Mouse (Mus musculus): Measurements from ENCODE around the gene Rtn2.

Gene Rtn2

DNA sequence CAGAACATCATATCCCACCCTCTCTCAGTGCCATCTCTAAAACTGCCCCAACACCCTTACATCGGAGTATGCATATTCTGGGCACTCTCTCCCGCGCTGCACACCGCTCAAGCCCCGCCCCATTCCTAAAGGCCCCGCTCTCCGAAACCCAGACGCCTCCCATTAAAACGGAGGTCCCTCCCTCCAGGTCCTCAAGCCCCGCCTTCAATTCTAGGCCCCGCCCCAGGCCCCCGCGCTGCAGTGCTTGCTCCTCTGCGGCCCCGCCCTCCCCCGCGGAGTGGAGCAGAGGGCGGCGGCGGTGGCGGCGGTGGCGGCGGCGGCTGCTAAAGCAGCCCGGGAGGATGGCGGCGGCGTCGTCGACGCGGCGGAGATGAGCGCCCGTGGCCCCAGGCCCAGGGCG lies at the start of gene Rtn2:
TSS of gene Rtn2 (plus strand) at position 240 of the 400 bp plus-strand sequence.
- peak; percentile 97 for DNase-seq

DNA sequence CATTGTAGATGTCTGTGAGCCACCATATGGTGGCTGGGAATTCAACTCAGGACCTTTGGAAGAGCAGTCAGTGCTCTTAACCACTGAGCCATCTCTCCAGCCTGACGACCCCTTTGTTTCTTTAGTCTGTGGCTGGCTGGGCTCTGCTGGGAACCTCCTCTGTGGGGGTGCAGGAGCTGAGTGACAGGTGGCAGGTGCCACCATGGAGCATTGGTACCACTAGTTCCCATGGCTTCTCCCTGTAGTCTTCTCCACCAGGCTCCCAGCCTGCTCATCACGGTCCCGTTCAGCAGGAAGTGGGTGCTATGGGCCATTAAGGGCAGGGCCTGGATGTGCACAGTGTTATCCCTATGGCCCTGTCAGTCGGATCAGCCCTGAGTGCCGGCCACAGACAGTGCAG lies 47.8 kb upstream of the Rtn2 start:
- no peak for DNase-seq

DNA sequence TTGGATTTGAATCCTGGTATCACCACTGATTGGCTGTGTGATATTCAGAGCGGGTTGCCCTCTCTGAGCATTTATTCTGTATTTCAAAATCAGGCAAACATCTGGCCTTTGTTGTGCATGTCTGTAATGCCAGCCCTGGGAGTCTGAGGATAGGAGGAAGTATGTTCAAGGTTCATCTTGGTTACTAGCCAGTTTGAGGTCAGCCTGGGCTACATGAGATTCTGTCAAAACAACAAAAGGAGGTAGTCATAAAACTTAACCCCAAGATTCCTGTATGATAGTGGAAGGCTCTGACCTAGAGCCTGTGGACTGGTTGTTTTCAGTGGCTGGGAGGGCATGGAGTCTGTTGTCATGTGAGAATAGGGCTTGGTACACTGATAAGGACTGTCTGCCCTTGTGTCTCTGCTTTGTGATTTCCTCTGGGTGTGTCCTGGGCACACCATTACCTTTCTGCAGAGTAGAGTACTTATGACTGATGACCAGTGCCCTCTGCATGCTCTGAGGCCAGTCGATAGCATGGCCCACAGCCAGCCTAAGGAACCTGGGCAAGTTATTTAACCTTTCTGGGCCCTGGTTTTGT lies 47.2 kb upstream of the Rtn2 start:
- no peak for DNase-seq

DNA sequence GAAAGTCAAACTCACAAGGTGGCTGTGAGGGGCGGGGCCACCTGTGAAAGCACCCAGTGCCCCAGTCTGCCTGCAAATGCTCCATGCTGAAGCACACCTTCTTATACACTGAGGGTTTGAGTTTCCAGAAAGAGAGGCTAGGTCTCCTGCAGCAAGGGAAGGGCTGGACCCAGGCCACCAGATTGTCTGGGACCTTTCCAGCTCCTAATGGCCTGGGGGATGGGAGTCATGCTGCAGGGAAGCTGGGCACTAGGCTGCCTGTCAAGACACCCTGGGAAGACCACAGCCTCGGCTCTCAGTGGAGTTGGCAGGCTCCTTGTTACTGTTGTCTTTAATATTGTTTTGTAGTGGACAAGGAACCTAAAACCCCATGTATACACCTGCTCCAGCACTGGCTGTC lies 46.0 kb upstream of the Rtn2 start:
- no peak for DNase-seq

DNA sequence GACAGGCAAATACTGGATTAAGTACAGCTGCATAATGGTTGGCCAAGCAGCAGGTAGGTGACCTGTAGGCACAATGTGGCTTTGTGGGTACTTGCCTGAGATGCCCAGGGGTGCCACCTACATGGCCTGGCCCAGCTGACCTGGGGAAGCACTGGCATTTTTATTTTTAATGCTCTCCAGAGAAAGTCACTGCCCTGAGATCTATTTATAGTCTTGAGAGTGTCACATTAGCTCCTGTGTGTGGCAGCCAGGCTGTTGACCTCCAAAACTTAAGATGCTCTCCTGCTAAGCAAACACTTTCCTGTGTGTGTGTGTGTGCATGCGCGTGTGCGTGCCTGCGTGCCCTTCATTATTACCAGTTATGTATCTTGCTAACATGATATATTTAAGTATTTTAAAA lies 44.1 kb upstream of the Rtn2 start:
- no peak for DNase-seq

DNA sequence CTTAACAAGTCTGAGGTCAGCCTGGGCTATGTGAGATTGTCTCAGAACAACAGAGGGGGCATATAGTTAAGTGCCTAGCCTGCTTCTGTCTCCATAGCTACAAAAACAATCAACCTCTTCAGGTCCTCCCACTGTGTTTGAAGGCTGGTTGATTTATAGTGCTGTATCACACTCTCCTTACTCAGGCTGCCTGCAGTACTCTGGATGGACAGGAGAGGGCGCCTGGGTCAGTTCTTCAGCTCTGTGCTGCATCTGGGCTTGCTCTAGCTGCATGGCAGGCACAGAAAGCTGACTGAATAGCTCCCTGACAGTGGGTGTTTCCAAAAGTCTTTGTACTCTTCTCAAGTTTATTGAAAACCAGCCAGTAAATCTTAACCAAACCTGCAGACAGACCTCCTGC lies 43.0 kb upstream of the Rtn2 start:
- peak; percentile 94 for DNase-seq

DNA sequence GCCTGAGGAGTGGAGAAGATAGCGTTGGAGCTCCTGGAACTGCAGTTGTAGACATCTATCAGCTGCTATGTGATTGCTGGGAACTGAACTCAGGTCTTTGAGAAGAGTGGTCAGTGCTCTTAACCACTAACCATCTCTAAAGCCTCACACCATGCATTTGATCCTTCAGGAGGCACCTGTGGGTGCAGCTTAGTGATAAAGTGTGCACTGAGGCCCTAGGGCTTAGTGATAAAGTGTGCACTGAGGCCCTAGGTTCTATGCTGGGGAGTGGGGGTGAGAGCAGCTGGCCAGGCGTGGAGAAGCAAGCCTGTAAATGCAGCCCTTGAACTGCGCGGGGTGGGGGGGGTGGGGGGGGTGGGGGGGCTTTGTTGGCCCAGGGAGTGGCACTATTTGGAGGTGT lies 42.4 kb upstream of the Rtn2 start:
- peak; percentile 77 for DNase-seq

DNA sequence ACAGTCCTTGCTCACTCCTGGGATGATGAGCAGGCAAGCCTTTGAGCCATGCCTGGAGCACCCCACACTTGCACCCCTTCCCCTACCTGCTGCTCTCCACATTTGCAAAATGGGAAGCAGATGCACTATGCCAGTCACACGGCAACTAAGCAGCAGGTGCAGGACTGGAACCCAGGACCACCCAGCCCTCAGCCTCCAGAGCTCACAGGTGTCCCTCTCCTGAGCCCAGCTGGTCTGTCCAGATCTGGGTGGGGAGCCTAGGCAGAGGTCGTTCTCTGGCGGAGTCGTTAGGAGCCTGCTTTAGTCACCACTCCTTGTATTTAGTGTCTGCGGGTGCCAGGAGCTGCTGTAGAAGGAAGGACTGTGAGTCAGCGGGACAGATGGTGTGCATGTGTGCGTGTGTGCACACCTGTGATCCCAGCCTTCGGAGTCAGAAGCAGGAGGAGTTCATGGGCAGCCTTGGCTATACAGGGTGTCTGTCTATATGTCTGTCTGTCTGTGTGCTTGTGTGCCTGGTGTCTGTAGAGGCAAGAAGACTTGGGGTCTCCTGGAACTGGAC lies 41.4 kb upstream of the Rtn2 start:
- no peak for DNase-seq

DNA sequence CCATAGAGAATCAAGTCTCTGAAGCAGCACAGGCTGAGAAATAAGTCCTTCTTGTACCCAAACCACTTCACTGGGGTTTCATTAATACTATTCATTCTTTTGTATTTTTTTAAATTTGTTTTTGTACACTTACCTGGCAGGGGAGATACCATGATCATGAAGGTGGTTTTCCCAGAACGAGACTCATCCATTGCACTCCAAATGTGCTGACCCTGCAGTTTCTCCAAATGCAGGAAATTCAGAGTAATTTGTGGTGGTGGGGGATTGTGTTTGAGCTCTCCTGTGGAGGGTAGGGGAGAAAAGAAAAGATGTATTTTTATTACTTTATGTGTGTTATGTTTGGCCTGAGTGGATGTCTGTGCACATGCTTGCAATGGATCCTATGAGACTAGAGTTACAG lies 40.4 kb upstream of the Rtn2 start:
- DNase-seq, result no peak

DNA sequence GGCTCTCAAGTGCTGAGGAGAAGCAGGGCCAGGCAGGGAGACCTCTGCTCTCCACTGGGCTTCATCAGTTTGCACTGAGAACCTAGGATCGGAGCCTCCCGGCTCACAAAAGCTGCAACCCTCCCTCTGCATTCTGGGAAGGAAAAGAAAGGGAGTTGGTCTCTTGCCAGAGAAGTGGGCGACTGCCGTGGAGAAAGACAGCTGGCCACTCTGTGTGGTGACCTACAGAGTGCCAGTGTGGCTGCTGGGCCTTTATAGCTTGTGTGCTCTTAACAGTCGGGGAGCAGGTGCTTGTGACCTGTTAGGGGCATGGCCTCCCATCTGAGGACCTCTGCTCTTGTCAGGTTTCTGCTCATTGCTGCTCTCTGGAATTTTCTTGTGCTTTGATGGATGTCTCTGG lies 38.6 kb upstream of the Rtn2 start:
- DNase-seq, result no peak

DNA sequence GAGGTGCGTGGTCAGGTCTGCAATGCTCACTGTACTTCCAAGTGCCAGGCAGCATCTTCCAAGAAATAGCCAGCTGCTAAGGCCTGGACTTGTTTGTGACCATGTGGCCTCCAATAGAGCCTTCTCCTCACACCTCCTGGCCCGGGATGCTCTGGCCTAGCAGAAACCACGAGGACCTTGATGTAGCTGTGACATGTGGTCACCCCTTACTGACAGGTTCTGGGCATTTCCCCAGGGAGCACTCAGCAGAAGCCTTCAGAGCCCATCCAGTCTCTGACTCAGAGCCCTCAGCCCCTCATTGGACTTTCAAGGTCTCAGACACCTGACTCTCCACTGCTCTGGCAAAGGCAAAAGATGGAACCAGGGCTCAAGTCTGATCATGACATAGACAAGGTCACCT lies 37.3 kb upstream of the Rtn2 start:
- DNase-seq, result no peak

DNA sequence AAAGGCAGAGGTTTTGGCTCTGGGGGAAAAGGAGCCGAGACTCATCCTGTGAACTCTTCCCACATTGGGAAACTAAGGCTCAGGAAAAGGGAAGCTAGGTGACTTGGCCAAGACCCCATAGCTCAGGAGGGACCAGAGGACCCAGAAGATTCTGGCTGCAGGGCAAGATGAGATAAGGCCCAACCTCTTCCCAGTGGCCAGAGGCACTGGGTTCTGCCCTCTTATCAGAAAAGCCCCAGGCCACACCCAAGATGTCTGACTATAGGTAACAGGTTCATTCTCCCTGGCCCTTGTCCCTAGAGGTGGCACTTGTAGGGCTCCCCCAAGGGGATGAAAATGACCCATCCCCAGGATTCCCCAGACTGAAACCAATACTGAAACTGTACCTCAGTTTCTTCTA lies 35.6 kb upstream of the Rtn2 start:
- DNase-seq, result peak; percentile 77

DNA sequence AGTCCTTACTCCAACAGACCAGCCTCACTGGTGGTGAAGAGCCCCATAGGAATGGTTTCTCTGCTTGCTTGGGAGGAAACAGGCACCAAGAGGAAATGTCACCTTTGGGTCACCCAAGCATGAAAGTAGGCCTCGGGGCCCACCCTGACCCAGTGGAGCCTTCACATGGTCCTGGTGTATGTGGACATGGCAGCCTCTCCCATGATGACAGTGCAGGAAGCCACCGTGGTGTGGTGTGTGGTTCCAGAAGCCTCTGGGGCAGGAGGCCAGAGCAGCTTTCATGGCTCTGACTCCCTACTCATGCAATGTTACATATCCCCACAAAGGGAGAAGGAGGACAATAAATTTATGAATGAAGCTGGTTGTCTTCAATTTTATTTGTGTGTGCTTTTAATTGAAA lies 34.9 kb upstream of the Rtn2 start:
- no peak for DNase-seq

DNA sequence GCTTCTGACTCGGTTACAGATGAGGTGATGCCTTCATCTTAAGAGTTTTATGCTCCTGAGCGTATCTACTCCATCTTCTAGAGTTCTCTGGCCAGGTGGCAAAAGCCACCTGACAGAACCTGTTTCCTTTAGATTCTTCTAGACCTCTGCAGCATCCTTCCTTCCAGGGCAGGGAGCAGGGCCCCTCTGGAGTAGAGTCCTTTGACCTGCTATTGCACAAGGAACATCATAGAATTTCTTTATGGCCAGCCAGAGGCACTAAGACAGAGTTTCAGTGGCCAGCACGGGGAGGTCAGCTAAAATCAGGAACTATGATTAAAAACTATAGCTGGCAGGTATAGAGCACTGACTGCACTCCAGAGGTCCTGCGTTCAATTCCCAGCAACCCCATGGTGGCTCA lies 30.3 kb upstream of the Rtn2 start:
- no peak for DNase-seq

DNA sequence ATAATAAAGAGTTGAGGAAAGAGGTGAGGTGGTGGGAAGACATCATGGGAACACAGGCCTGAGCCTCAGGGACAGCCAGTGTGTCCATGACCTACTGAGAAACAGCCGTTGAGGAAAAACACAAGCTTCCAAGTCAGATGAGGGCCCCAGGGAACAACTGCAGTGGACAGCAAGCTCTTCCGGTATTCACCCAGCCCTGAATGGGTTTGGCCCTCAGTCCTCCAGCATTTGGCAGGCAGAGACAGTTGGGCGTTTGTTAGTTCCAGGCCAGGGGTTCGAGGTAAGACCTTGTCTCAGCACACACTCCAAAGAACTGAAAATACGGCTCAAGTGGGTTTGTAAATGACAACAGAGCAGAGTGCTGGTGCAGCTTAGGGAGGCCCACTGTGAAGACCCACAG lies 29.0 kb upstream of the Rtn2 start:
- DNase-seq, result no peak

DNA sequence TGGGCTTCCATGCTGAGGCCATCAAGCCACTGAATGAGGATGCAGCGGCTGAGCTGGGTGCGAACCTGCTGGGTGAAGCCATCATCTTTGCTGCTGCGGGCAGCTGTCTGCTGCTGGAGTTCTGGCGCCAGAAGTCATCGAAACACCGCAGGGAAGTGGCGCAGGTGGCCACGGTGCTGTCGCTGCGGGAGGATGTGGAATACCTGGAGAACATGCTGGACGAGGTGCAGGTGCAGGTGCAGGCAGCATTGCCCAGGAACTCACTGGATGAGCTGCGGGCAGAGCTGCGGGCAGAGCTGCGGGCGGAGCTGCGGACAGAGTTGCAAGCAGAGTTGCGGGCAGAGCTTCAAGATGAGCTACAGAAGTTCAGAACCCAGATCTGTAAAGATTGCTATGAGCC lies 27.0 kb upstream of the Rtn2 start:
- no peak for DNase-seq

DNA sequence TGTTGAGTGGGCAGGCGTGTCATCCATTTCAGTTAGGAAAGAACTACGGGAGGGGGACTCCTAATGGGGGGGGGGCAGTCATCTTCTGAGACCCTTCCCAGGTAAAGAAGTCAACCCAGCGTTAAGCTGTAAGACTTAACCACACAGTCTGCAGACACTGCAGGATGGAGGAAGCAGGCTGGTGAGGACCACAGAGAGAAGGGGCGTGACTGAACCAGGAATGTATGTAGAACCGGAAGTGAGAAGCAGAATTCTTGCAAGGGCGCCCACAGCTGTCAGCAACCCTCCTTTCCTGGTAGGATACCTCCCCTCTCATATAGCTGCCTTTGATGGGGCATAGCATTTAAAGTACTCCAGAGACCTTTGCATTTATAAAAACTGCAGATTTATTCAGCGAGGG lies 25.9 kb upstream of the Rtn2 start:
- DNase-seq, result no peak

DNA sequence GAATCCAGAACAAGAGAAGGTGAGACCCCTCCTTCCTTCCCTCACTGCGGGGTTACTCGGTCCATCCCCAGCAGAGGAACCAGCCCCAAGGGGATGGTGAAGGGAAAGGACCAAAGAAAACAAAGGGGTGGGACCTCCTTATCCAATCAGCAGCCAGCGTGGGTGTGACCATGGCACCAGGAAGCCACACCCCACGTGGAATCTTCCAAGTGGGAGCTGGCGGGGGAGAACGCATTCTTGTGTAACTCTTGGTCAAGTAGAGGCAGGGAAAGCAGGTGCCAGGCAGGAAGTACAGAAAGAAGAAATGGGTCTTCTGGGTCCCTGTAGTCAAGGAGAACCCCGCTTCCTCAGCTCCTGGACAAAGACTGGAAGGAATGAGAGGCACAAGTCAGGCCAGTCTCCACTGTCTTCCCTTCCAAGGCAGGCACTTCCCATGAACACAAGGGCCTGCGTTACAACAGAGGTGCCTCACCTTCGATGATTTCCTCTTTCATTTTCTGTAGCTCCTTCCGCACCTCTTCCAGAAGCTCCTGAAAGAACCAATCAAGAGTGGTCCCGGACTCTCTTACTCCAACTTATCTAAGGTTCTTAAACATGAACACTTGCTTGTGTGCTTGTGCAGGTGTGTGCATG lies 24.9 kb upstream of the Rtn2 start:
- DNase-seq, result peak; percentile 92

DNA sequence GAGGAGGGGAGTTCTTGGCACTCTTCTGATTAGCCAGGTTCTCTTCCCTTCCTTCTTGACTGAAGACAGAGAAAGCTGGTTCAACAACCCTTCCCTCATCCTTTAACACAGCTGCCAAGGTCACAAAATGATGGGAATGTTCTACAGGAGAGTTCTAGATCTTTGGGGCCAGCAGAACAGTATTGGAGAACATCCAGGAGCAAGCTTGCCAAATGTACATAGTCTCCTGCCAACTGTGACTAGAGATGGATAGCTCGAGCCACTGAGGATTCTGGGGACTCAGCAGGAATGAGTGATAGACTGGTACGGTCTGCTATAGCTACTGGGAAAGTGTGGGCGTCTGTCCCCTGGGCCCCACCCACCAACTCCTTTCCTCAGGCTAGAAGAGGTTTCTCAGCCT lies 24.1 kb upstream of the Rtn2 start:
- no peak for DNase-seq

DNA sequence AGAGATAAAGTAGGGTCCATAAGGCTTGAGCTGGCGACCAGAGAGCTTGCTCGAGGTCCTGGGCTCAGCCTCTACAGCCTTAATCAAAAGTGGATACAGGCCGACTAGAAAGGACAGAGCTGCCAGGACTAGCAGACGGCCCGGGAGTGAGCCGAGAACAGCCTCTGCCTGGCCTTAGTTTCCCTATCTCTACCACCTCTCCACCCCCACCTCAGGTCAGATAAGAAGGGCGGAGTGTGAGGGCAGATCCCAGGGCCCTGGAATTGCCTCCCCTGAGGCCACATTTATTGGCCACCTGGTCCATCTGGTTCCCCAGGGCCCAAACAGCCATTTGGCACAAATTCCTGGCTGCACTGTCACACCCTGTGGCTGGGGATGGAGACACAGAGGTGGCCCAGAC lies 17.3 kb upstream of the Rtn2 start:
- DNase-seq, result peak; percentile 84

DNA sequence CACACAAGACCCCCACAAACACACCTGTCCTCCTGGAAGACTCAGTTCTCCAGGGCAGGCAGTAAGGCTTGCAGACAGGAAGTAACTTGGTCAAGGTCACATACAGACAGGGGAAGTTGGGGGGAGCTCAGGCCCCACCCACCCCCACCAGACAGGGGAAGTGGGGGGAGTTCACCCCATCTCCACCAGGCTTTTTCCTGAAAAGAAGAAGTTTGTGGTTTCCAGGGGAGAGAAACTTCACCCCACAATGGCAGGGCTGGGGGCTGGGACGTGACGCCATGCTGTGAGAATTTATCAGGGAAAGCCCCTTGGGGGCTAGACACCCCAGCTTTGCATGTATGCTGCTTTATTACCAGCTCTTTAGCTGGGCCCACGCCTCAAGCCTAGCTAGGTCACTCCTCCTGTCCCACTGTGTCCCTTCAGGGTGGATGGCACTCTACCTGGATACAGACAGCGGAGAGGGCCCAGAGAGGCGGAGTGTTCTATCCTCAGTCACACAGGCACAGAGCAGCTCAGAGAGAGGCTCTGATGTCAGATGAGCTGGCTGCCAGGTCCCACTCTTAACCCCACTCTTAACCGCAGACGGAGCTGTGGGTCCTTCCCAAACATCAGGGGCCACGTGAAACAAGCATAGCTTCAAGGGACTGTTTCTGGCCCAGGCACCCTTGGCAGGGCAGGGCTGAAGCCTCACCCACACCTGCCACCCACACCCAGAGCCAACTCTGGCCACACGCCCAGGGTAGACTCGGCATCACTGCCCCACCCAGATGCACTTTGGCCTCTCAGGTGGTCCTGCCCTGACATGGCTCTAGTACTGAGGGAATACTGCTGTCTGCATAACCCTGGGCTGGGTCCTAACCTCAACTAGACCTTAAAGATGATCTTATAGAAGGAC lies 16.2 kb upstream of the Rtn2 start:
- DNase-seq, result peak; percentile 51

DNA sequence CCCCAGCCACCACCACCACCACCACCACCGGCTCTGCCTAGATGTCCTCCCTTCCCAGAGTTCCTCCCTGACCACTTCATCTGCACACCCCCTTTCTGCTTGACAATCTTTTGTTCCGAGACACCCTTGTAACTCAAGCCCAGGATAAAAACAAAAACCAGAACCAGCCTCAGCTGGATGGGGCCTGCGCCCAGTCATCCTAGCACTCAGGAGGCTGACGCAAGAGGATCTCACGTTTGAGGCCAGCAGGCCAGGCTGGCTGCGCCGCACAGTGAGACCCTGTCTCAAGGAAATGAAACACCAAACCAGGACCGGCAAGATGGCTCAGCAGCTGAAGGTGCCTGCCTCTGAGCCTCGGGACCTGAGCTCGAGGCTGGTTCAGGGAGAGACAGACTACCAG lies 15.4 kb upstream of the Rtn2 start:
- DNase-seq, result no peak

DNA sequence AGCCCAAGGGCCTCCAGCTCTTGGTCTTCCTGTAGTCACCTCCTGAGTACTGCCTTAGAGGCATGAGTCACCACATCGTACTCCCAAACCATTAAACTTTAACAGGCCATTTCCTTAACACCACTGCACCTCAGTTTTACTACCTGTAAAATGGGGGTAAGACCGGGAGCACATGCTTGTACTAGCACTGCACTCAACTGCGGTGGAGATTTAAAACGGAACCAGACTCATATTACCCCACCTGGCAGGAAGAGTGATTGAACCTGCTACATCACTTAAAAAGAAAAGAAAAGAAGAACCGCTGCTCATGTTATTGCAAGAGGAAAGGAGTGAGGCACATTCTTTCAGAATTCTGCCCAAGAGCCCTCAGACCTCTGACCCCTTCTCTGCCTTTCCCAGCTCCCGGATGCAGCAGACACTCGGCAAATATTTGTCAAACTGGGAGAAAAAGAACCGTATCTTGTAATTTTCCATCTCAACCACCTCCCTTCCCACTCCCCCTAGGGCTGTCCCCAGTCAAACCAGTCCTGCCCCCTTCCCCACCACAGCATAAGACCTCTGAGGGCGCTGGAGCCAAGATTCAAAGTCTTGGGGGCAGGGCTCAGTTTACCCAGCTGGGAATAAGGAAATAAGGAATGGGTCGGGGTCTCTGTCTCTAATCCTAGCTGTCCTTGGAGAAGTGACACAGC lies 13.3 kb upstream of the Rtn2 start:
- DNase-seq, result no peak
